Mouse (Mus musculus) gastrocnemius, postnatal 25 days (tissue): ENCODE data around the gene Ang2. TPM values are rescaled to one million over a fixed set of nuclear protein-coding genes. Genes with fewer than 3 reads are reported as not detected.
"Not testable (repeated sequence)": the region's sequence is repeated elsewhere in the genome, so short reads cannot be mapped to it uniquely, and the experiment has no call there.

Source experiments
- DNase-seq: peaks from one replicate; pipeline ENCODE4 v3.0.0; 2022
- long read RNA-seq, 2 experiments: library from polyadenylated mRNA; stranded (forward); transcript quantifications; one replicate each; pipeline ENCODE4 v2.0.0; 2021
- total RNA-seq, 2 experiments: library from RNA; stranded (reverse); gene quantifications; 1 replicate in 1 of 2; 2 replicates in 1 of 2; pipeline ENCODE4 v1.2.3; 2021

Ang2 gene
- total RNA-seq: not detected
- long read RNA-seq, experiment 1: 0 reads
- long read RNA-seq, experiment 2: 0 reads

- no peak for DNase-seq
Observed at GRCm38 (mm10) chr14:51199098-51200023, at the start of gene Ang2. Gene Ang2 (minus strand): TSS chr14:51199148.

GRCm38 (mm10) chr14:51247736-51248135, 48.8 kb upstream of the Ang2 start:
- DNase-seq: no peak

GRCm38 (mm10) chr14:51240899-51241298, 42.0 kb upstream of the Ang2 start:
- no peak for DNase-seq

GRCm38 (mm10) chr14:51237488-51237887, 38.5 kb upstream of the Ang2 start:
- DNase-seq: not testable (repeated sequence)

GRCm38 (mm10) chr14:51229657-51230056, 30.7 kb upstream of the Ang2 start:
- DNase-seq: not testable (repeated sequence)

GRCm38 (mm10) chr14:51220075-51220474, 21.1 kb upstream of the Ang2 start:
- DNase-seq: not testable (repeated sequence)

GRCm38 (mm10) chr14:51203115-51203514, 4.2 kb upstream of the Ang2 start, which contains the start of gene Ear14:
Gene Ear14 (plus strand): TSS chr14:51203391.
- no peak for DNase-seq

GRCm38 (mm10) chr14:51200466-51200865, 1.5 kb upstream of the Ang2 start:
- DNase-seq: no peak

- no peak for DNase-seq
Observed at GRCm38 (mm10) chr14:51200054-51200453, 1.1 kb upstream of the Ang2 start.

- no peak for DNase-seq
Observed at GRCm38 (mm10) chr14:51195681-51196080, 3.3 kb downstream of the Ang2 start.

- not testable (repeated sequence) for DNase-seq
Observed at GRCm38 (mm10) chr14:51181051-51181450, 17.9 kb downstream of the Ang2 start.

- DNase-seq: no peak
Observed at GRCm38 (mm10) chr14:51173843-51174242, 25.1 kb downstream of the Ang2 start.

GRCm38 (mm10) chr14:51172947-51173346, 26.0 kb downstream of the Ang2 start:
- DNase-seq: not testable (repeated sequence)

- not testable (repeated sequence) for DNase-seq
Observed at GRCm38 (mm10) chr14:51172095-51172865, 26.7 kb downstream of the Ang2 start.

- no peak for DNase-seq
Observed at GRCm38 (mm10) chr14:51166068-51166467, 32.9 kb downstream of the Ang2 start.

- no peak for DNase-seq
Observed at GRCm38 (mm10) chr14:51165435-51165834, 33.5 kb downstream of the Ang2 start.

- not testable (repeated sequence) for DNase-seq
Observed at GRCm38 (mm10) chr14:51163323-51163722, 35.6 kb downstream of the Ang2 start.

GRCm38 (mm10) chr14:51161976-51162375, 37.0 kb downstream of the Ang2 start, which contains the start of gene Rnase2b:
Gene Rnase2b (plus strand): TSS chr14:51162260.
- not testable (repeated sequence) for DNase-seq

GRCm38 (mm10) chr14:51157072-51157471, 41.9 kb downstream of the Ang2 start:
- no peak for DNase-seq

- no peak for DNase-seq
Observed at GRCm38 (mm10) chr14:51156736-51157068, 42.2 kb downstream of the Ang2 start.

- DNase-seq: no peak
Observed at GRCm38 (mm10) chr14:51156056-51156735, 42.8 kb downstream of the Ang2 start.

GRCm38 (mm10) chr14:51152249-51152870, 46.6 kb downstream of the Ang2 start:
- DNase-seq: no peak
